Mouse (Mus musculus): ENCODE results near the gene B3gnt8. TPM values are rescaled to one million over a fixed set of nuclear protein-coding genes. Genes with fewer than 3 reads are reported as not detected.
A peak's percentile ranks its signal among the peaks of the same experiment; 100 is the strongest.

B3gnt8 gene
- total and polyA plus RNA-seq, 3 experiments, result 0.46 to 1.6 TPM; not detected in 1

DNA sequence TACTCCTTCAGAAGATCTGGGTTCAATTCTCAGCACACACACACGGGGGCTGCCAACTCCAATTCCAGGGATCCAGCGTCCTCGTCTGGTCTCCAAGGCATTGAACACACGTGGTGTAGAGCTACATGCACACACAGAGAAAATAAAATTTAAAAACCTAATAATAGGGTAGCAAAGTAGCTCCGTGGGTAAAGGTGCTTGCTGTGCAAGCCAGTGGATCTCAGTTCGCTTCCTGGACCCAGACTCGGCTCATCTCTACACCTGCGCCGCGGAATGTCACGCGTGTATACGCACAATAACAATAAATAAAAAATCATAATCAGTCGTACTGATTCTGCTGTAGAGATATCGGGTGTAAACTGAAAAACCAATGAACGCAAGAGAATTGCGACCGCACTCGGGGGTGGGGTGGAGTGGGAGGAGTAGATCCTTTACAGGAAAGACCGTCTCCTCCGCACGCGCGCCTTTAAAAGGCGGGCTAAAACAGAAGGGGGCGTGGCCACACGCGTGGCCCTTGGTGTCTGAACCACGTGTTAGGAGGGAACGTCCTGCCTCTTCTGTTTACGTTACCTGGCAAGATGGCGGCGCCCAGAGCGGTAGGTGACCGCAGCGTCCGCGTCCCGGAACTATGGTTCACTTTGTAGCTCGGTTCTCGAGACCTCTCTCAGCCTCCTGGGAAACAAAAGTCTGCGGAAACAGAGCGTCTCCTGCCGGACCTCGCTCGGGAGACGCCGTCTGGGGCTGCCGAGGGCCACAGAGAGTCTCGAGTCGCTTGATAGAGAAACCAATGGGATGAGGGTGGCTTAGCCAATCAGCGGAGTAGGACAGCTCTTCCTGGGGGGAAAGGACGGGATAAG lies 7.4 kb upstream of the B3gnt8 start, which contains the start of gene Dmac2:
Dmac2 (plus strand) TSS at position 550 of the 857 bp plus-strand sequence.
- TF ChIP-seq USF2 (IDR thresholded peaks at IDR 0.05; ENCODE audit: borderline replicate concordance in 1 of 2, insufficient read depth in 1 of 2, low read depth in 1 of 2, low read length in 2 of 2) (0 out of 4 replicates have a peak, but pooled peaks of 1 of the 2 experiments have one; percentile 2), TCF12 (IDR thresholded peaks at IDR 0.05; ENCODE audit: low read depth, low read length) (peak; percentile 51; the same call in 1 of the 2 replicates), ZC3H11A (IDR thresholded peaks at IDR 0.05; ENCODE audit: low read depth, low read length) (no peak), GATA1 (IDR thresholded peaks at IDR 0.05; ENCODE audit: low read depth, low read length) (peak; percentile 51; the same call in 1 of the 2 replicates), CTCF (IDR thresholded peaks at IDR 0.05 in 2 of 3, conservative IDR thresholded peaks at IDR 0.05 in 1 of 3; ENCODE audit: control insufficient read depth in 1 of 3, insufficient read depth in 1 of 3, low read depth in 2 of 3, low read length in 3 of 3, poor library complexity in 1 of 3, severe bottlenecking in 1 of 3) (no peak), MYB (IDR thresholded peaks at IDR 0.05; ENCODE audit: low read depth, low read length) (no peak), TBP (IDR thresholded peaks at IDR 0.05; ENCODE audit: low read depth, low read length) (peak; percentile 19; the same call in 1 of the 2 replicates), ETS1 (IDR thresholded peaks at IDR 0.05; ENCODE audit: low read depth, low read length) (no peak), MAFK (IDR thresholded peaks at IDR 0.05; ENCODE audit: borderline replicate concordance, low read depth, low read length) (no peak), KAT2A (conservative IDR thresholded peaks at IDR 0.05; ENCODE audit: low read depth, low read length) (no peak), NRF1 (IDR thresholded peaks at IDR 0.05; ENCODE audit: insufficient read depth, low read depth, low read length, poor library complexity, severe bottlenecking) (0 out of 2 replicates have a peak, but pooled peaks have one; percentile 37), POLR2AphosphoS5 (IDR thresholded peaks at IDR 0.05; ENCODE audit: borderline replicate concordance, low read depth, low read length) (no peak), EP300 (IDR thresholded peaks at IDR 0.05; ENCODE audit: low read depth in 1 of 2, low read length in 2 of 2) (no peak), MAX (IDR thresholded peaks at IDR 0.05; ENCODE audit: low read length) (peak; percentile 99), UBTF (IDR thresholded peaks at IDR 0.05; ENCODE audit: borderline replicate concordance, insufficient read depth, low read depth, low read length) (no peak), ZMIZ1 (IDR thresholded peaks at IDR 0.05; ENCODE audit: low read depth, low read length) (no peak), USF1 (IDR thresholded peaks at IDR 0.05; ENCODE audit: low read depth, low read length) (peak; percentile 88), MAZ (IDR thresholded peaks at IDR 0.05; ENCODE audit: low read depth, low read length) (peak; percentile 89), RAD21 (IDR thresholded peaks at IDR 0.05; ENCODE audit: low read depth, low read length) (no peak), ELF1 (IDR thresholded peaks at IDR 0.05; ENCODE audit: low read depth, low read length) (0 out of 2 replicates have a peak, but pooled peaks have one; percentile 57), POLR2A (IDR thresholded peaks at IDR 0.05; ENCODE audit: control insufficient read depth in 1 of 2, insufficient read depth in 1 of 2, low read depth in 1 of 2, low read length in 2 of 2, poor library complexity in 1 of 2) (peak; percentile 52 to 63; a peak in 2 of 4 replicates), HCFC1 (IDR thresholded peaks at IDR 0.05; ENCODE audit: low read depth, low read length) (peak; percentile 80), BHLHE40 (IDR thresholded peaks at IDR 0.05; ENCODE audit: borderline replicate concordance, low read depth, low read length) (peak; percentile 51; the same call in 1 of the 2 replicates), MYC (IDR thresholded peaks at IDR 0.05; ENCODE audit: low read depth, low read length) (peak; percentile 96), SIN3A (IDR thresholded peaks at IDR 0.05; ENCODE audit: low read length) (peak; percentile 99), MXI1 (IDR thresholded peaks at IDR 0.05; ENCODE audit: low read depth, low read length) (peak; percentile 99)
- Histone ChIP-seq H3K4me3 (ENCODE audit: control insufficient read depth in 1 of 2, insufficient read depth in 1 of 2, low read depth in 2 of 2, low read length in 2 of 2) (peak within 1 kb of the TSS; percentile 84 to 96), H3K9ac (ENCODE audit: control insufficient read depth, low read depth, low read length, poor library complexity, severe bottlenecking) (peak within 1 kb of the TSS; percentile 77), H3K36me3 (ENCODE audit: control insufficient read depth in 1 of 2, insufficient read depth in 2 of 2, low read length in 2 of 2) (peaks cover 0 to 4% of the 10 kb centered on the region in 2 experiments; a peak in 2 of 4 replicates), H3K4me1 (ENCODE audit: control insufficient read depth in 1 of 2, insufficient read depth in 2 of 2, low read length in 2 of 2) (peaks cover 2 to 20% of the 10 kb centered on the region in 2 experiments; a peak in 3 of 4 replicates), H3K27me3 (ENCODE audit: control insufficient read depth in 1 of 2, insufficient read depth in 2 of 2, low read length in 2 of 2) (no peaks in the 10 kb centered on the region), H3K27ac (ENCODE audit: control insufficient read depth, low read depth, low read length) (peak within 1 kb of the TSS; percentile 35), H3K9me3 (replicated peaks; ENCODE audit: insufficient read depth, low read length) (no peaks in the 10 kb centered on the region), H3K79me2 (ENCODE audit: control insufficient read depth, insufficient read depth, low read length, poor library complexity) (no peaks in the 10 kb centered on the region; the same call in 1 of the 2 replicates)
- DNase-seq (ENCODE audit: low read depth, low spot score), result peak; percentile 97
